Mouse (Mus musculus) mature B cell (primary cell): ENCODE data around the gene Lin37.

ENCODE experiments used
- in situ Hi-C: fragments of 300-500 bp; cut with MboI; formaldehyde crosslinking; loops from 2 replicates; pipeline ENCODE4 v1.14.3; 2019

Gene Lin37

DNA sequence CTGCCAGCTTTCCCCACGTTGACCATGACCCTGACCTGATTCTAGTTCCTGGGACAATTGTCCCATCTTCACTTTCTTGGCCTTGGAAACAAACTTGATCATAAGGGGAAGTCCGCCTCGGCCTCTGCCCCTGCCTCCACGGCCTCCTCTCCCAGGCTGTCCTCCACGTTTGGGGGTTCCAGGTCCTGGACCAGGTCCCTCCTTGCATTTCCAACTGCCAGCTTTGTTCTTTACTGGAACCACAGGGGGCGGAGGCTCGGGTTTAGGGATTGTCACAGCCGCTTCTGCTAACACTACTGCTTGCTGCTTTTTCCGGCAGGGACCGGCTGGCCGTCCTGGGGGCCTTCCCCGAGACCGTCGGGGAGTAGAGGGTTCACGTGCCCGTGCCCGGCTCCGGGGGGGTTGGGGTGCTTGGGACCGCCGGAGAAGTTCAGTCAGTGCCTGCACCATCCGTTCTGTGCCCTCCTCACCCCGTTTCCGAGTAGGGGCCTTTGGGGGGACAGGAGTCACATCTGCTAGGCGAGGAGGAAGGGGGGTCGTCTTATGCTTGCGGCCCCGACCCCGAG is 26.9 kb upstream of the Lin37 start:
- in situ Hi-C loops = no loop called here

DNA sequence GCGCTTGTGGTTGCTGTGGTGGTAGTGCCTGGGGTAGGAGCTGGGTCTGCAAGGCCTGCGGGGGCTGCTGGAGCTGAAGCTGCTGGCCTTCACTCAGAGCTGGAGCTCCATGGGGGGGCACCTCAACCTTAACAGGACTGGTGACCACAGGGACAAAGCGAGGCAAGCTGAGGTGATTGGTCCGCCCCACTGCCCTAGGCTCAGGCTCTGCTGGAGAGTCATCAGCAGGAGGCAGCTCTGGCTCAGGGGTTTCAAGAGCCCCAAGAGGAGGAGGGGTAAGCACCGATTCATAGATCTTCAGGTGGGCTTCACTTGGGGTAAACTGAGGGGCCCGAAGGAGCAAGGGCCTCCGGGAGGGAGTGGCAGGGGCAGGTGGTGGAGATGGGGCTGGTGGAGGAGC is 25.5 kb upstream of the Lin37 start:
- in situ Hi-C loops = no loop called here

DNA sequence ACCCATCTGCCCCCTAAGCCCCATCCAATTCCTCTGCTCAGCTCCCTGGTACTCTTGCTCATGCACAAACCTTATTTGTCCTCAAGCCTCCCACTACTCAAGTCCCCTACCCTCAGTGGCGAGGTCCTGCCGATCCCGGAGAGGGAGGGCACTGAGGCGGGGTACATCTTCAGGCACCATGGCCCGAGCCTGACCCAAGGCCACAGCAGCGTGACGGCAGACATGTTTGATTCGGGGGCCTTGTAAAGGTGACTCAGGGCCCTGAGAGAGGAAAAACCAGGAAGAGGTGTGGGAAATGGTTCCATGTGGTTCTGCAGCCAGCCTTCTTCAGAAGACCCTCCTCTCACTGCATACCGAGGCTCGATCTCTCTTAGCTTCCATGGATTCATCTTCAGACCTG is 24.7 kb upstream of the Lin37 start:
- in situ Hi-C loops = no loop called here

DNA sequence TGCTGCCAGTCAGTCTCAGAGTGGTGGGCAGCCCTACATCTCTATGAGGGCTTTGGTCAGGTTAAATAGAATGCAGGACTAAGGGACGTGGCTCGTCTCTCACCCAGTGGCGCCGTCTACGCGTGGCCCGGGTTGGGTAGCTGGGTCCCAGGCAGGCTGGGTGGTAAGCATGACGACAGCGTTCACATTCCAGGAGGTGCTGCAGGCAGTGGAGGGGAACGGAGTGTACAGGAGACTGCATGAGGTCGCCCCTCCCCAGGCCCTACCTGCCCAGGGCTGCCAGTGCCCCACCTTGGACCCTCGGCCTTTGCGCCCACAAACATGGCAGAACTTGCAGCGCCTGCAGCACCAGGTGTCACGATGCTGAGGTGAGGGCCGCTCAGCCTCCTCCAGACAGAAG is 21.9 kb upstream of the Lin37 start:
- in situ Hi-C loops = no loop called here

DNA sequence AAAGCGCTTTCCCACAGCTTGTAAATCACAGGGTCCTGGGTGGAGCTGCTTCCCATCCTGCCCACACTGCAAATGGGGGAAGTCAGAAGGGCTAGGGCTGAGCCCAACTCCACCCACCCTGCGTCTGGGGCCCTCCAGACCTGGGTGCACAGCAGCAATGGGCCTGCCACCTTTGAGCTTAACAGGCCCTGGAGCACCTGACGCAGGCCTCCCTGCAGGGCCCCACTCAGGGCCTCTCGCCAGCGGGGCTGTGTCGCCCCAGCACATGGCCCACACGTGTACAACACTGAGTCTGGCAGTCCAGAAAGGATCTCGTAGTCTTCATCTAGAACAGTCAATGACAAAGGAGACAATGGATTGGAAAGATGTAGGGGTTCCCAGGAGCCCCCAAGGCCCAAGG is 20.3 kb upstream of the Lin37 start:
- in situ Hi-C loops = no loop called here

DNA sequence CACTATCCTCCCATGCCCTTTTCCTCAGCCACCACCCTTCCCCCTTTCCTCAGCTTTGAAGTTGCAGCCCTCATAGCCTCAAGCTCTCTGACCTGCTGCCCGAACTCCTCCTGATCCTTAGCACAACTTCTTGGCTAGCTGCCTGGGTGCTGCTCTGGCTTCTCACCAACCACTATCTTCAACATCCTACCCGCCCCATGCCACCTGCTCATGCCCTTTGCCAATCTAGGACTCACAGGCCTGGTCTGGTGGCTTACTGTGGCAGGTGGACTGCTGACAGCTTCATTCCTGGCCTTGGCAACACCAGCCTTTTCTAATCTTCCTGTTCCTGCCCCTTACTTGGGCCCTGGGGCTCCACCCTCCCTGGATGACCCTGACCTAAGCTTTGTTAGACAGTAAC is 13.3 kb upstream of the Lin37 start:
- in situ Hi-C loops = no loop called here

DNA sequence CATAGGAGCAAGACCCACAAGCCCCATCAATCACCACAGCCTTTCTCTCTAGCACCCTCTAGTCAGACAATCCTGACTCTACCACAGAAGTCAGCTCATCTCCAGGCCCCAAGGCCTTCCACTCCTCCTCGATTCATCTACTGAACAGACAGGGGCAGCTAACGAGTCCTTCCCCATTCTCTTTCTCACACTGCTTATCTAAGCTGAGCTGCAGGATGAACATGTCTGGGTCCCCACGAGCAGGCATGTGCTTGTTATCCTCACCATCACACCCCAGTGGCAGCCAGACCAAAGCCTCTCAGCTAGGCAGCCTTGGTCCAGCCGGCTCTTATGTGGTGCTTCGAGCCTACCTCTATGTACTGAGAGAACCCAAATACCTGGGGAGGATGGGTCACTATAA is 12.8 kb upstream of the Lin37 start:
- in situ Hi-C loops = no loop called here

DNA sequence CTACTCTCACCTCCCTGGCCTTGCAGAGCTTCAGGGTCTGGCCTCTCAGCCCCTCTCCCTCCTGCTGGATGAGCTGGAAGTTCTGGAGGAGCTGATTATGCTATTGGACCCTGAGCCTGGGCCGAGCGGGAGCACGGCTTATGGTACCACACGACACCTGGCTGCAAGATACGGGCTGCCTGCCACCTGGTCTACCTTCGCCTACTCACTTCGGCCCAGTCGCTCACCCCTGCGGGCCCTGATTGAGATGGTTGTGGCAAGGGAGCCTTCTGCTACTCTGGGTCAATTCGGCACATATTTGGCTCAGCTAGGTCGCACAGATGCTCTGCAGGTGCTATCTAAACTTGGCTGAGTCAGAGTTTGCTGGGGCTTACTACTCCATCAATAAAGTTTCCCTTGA is 7.9 kb upstream of the Lin37 start:
- in situ Hi-C loops = no loop called here

DNA sequence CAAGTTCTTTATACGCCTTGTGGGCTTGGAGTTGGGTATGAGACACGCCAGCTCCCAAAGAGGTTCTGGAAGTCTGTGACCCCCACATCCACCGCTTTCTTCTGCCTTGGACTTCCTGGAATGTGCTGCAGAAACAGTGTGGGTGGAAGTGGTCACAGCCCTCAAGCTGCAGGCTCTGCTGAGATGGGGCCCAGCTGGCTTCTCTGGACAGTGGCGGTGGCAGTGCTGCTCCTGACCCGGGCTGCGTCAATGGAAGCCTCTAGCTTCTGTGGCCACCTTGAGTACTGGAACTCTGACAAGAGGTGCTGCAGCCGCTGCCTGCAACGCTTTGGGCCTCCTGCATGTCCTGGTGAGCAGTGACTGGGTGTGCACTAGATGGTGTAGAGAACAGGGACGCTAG is 6.4 kb upstream of the Lin37 start:
- in situ Hi-C loops = no loop called here

DNA sequence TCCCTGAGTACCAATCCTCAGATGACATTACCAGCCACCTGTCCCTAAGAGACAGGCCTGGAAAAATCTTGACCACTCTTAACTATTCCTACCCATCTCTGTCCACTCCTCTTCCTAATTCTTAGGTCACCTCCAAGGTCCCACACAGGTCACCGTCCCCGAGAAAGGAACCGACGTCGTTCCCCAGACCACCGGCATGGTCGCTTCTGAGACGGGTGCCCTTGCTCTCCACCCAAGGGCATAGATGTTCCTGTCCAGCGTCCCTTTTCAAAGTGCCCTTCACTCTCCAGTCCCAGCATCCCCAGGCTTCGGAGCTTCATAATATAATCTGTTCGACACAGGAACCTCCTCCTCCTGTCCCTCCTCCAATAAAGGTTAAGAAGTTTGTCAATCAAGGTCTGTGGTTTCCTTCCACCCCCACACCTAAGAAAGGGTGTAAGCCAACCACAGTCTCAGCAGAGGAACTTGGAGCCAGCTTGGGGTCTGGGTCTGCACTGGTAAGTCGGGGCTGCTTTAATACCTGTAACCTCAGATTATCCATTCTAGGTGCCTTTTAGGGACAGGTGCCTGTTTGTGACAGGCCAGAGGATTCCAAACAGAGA is 5.4 kb upstream of the Lin37 start, which contains the start of gene Igflr1:
TSS of gene Igflr1 (plus strand) at position 458 of the 602 bp plus-strand sequence.
- in situ Hi-C loops = no loop called here

DNA sequence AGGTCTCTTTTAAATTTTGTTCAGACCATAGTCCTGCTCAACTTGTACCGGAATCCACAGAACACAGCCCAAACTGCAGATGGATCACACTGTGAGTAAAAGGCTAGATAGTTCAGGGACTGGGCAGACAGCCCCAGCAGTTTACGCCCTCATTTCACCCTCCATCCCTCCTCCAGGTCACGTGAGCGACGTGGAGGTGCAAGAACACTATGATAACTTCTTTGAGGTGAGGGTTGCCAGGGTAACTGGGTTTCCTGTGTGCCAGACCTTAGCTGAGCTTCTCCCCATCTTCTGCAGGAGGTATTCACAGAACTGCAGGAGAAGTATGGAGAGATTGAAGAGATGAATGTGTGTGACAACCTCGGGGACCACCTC is 4.3 kb upstream of the Lin37 start:
- in situ Hi-C loops = no loop called here

DNA sequence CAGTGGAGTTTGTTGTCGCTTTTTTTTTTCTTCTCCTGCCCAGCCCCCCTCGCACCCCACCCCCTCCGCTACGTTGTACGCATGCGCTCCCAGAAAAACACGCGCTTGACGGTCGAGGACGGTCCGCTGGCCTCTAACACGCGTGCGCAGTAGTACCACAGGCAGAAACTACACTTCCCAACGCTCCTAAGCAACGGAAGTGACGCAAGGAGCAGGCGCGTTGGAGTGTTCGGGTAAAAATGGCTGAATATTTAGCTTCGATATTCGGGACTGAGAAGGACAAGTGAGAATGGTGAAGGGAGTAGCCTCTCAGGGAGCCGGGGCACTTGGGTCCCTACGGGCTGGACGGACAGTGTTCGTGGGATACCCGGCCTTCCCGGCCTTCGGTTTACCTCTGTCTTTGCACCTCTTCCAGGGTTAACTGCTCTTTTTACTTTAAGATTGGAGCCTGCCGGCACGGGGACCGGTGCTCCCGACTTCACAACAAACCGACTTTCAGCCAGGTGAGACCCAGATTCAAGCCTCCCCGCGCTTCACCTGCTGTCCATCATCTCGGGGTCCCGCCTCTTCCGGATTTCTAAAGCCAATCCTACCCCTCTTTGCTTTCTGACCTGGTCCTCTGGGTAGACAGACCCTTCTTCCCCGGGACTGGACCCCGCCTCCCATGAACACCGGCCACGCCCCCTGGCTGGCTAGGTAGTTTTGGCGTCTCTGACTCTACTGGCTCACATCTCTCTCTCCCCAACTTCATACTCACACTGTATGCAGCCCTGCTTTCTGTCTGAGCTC is 3.7 kb upstream of the Lin37 start, which contains the start of the genes U2af1l4, Gm49396 and Psenen:
TSS of gene U2af1l4 (plus strand) at position 185 of the 789 bp plus-strand sequence.
TSS of gene Gm49396 (plus strand) at position 228 of the 789 bp plus-strand sequence.
TSS of gene Psenen (minus strand) at position 511 of the 789 bp plus-strand sequence.
- in situ Hi-C loops = no loop called here

DNA sequence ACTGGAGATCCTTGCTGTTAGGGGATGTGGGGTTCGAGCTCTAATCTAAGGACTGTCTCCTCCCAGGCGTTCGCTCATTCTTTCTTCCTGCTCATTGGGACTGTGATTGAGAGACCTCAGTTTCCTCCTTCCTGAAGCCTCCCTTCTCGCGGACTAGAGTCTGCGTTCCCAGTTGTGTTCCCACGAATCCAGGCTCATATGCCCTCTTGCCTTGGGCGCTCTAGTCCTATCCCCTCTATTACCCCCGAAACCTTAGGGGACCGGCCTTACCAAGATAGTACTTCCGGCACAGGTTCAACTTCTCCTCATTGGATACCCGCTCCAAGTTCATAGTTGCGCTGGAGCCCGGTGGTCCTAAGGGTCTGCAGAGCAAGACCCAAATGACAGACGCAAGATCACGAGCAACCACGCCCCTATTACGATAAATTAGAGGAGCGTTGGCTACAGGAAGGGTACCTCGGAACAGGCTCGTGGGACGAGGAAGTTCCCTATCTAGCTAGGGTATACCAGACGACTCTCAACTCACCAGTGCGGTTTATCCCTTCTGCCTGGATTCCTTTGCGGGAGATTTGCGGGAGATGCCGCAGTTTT is 3.0 kb upstream of the Lin37 start:
- in situ Hi-C loops = no loop called here

DNA sequence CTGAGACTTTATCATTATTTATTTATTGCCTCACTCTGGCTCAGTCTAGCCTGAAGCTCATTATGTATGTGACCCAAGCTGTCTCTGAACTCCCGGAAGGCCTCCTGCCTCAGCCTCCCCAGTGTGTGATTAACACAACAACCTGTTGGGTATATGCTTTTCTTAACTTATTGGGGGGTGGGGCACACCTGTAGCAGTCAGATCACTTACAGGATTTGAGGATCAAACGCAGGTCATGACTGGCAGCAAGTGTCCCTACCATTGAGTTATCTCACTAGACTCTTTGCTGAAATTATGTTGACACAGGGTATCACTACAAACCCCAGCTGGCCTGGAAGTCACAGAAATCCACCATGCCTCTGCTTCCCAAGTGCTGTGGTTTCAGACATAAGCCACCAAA is 658 bp upstream of the Lin37 start:
- in situ Hi-C loops = no loop called here

DNA sequence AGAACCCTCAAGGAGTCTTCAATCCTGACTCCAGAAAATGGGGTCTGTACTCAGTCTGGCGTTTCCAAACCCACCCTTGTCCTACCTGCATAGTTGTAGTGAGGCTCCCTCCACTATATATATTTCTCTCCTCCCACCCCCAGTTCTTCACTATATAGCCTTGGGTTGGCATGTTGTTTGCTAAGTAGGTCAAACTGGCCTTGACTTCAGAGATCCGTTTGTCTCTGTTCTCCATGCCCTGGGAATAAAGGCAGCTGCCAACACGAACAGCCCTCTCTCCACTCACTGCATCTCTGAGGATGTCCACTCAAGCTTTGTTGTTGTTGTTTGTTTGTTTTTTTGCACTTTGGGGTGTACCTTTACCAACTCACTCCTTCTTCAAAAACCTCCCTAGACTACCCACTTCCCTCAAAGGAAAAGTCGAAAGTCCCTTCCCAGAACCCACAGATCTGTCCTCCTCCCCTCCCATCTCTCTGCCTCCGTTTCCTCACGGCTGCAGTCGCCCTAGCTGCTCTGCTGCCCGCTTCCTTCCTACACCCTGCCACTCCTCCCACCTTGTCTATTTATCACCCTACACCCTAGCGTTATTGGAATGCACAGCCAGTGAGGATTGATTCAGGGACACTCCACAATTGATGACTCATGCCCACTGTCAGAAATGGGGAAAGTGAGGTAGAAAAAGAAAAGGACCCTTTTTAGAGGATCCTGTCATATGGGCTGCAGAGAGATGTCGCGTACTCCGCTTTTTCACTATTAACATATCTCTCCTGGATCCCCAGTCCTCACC is 789 bp downstream of the Lin37 start:
- in situ Hi-C loops = no loop called here

DNA sequence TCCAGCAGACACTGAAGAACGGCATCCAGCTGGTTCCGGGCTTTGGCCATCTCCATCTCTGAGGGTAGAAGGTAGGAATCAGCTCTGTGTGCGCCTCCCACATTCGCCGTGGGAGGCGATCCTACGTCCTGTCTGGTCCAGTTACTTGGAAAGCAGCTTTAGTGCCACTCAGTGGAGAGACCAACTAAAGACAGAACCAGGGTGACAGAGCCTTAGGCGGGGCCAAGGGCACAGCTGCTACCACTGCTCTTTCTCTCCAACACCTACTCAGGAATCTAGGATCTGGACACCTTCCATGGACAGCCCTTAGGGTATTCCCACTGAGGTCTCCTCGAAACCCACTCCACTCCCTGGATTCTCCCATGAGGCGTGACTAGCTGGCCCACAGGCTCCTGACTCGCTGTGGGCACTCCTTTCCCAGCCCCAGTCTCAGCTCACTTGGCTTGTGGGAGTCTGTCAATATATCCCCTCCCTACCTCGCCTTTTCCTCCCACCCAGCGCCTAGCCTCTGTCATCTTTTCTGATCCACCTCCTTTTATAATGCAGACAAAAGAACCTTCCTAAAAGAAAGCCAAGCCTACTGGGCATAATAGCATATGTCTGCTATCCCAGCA is 1.6 kb downstream of the Lin37 start:
- in situ Hi-C loops = no loop called here

DNA sequence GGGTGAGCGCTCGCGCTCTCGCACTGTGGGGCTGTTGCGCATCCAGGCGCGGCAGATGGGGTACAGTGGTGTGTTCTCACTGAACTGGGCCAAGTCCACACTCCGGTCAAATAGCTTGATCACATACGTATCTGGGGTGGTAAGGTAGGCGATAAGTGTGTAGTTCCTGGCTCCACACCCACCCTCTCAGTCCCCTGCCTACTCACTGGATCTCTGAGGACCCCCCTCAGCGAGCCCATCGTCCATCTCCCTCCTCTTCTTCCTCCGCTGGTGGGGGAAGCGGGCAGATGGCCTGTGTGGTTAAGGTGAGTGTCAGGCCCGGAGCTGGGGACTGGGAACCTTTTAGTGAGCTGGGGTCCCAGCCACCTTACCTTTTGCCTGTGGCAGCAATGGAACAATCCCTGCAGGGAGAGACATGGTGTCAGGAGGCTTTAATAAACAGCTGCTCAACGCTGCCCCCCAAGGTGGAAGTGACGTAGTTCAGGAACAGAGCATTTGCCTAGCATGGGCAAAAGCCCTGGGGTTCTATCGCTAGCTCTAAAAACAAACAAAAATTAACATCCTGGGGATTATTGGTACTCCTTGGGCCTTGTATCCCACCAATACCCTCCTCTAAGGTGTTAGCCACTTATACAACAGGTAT is 2.6 kb downstream of the Lin37 start:
- in situ Hi-C loops = no loop called here

DNA sequence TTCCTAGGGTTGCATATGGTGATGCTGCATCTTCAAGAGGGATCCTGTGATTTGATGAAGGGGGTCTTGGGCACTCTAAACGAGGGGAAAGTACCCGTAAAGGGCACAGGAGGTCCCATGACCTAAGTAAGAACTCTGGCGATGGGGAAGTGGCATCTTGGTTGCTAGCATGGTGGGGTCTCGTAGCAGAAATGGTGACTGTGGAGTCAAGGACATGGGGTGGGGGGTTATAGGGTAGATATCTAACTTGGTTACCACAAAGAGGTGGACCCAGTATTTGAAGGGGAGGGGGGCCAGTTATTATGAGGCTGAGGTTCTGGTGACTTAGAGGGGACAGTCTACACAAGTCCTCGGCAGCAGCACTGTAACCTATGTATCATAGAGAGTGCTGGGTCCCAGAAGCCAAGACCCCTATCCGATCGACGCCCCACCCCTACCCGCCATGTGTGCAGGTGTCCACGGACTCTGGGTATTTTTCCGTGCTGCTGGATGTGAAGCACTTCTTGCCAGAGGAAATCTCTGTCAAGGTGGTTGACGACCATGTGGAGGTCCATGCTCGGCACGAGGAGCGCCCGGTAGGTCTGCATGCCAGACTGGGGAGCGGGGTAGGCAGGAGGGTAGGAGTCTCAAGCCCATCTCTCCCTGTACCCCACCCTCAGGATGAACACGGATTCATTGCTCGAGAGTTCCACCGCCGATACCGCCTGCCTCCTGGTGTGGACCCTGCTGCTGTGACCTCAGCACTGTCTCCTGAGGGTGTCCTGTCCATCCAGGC is 5.6 kb downstream of the Lin37 start:
- in situ Hi-C loops = no loop called here

DNA sequence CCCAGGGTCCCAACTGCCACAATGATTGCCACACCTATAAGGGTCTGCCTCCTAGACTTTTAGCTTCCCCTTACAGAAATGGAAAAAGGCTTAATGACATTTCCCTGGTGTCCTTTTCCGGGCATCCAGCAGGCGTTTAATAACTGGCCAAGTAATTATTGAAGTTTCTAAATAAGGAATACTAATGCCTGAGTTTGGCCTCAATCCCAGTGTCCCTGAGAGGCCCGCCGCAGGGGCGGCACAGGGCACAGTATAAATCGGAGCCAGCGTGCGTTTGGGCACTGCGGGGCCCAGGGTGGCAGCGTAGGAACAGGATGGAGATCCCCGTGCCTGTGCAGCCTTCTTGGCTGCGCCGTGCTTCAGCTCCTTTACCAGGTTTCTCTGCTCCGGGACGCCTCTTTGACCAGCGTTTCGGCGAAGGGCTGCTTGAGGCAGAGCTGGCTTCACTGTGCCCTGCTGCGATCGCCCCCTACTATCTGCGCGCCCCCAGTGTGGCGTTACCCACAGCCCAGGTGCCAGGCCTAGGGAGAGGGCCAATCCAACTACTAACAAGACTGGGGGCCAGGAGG is 6.5 kb downstream of the Lin37 start:
- in situ Hi-C loops = no loop called here
